Mouse (Mus musculus): Measurements from ENCODE around the gene Fam13a. TPM values are rescaled to one million over a fixed set of nuclear protein-coding genes. Genes with fewer than 3 reads are reported as not detected.

Gene Fam13a
- total RNA-seq, 2 experiments from 2014 or later, result 8.6 to 12.1 TPM

DNA sequence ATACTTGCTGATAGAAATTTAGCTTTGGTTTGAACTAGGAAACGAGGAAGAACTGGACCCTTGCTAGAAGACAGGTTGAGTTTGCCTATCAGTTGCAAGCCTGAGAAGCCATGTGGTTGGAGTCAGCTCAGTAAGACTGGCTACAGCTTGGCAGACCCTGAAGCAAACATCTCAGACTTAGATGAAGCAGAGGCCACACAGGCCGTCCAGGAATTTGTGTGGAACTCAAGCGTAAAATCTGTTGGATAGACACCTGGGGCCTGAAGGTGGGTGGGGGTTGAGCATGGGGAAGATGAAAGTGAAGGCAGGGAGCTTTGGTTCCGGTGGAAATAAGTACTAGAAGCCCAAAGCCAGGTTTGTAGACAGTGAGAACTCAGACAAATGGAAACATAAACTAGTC, 25.8 kb downstream of the Fam13a start:
- no peak for DNase-seq

DNA sequence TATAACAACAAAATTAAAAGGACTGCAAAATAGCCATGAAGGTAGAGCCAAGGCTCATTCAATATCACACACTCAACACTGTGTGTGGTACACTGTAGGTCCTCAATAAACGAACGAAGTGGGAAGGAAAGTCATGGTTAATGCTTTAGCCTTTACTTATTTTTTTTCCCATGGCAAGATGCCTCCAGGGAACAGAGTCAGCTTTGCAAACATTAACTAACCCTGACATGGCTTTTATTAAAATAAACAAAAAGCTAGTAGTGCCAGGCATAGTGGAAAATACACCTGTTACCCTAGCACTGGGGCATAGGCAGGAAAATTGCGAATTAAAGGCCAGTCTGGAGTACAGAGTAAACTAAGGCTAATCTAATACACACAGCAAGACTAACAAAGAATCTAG, 35.2 kb downstream of the Fam13a start:
- no peak for DNase-seq

DNA sequence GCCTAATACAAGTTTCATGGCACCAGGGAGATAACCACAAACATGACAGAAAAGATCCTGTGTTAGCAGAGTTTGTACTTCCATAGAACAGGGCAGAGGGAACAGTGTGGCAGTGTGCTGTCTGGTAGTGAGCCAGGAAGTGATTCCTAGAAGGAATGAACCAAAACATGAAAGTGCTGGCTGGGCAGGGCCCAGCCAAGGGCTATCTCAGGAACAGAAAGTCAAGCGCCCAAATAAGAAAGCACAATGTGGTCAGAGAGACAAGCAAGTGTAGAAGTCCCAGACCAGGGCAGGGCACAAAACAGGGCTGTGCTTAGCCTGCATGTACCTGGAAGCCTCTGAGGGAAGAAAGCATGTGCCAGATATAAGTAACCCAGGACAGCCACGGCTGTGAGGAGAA, 35.6 kb downstream of the Fam13a start:
- no peak for DNase-seq

DNA sequence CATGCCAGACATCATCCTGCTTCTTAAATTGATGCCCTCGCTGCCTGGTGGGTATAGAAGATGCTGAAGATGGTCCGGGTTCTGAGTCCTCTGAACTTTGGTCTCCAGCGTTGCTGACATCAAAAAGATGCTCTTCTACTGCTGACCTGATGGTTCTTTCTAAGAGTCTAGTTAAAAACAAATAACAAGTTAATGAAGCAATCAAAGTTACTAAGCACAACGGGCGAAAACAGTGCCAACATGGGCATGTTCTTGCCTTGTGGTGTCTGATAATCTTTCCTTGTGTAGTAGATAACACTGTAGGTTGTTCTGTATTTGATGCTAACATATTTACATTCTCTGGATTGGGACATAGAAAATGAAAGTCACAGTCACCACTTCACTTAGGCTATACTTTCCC, 37.2 kb downstream of the Fam13a start:
- DNase-seq, result no peak

DNA sequence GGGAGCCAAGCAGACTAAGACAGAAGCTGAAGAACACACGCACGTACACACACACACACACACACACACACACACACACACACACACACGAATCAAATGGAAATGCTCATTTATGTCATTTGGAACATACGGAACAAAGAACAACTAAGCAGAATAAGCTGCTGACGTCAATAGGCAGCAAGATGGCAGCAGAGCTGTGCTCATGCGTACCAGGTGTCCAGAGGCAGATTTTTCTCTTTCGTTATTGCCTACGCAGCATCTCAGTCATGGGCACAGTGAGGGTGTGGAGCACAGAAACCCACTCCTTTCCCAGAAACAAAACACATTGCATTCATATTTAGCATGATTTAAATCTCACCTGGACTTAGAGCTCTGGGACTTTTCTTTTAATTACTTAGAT, 39.2 kb downstream of the Fam13a start:
- DNase-seq, result no peak

DNA sequence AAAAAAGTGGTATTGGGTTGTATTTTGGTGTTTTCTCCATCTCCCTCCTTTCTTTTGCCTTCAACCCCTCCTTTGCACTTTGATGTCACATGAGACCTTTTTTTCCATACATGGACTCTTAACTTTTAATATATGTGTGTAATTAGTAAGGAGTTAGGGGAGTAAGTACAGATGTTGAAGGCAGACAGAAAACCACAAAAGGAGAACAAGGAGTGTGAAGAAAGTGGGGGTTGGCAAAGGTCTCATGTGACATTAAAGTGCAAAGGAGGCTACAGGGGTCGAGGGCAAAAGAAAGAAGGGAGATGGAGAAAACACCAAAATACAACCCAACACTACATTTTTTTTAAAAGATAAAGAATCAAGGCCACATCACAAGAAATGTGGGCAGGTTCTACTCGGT, 49.1 kb downstream of the Fam13a start:
- DNase-seq, result no peak

DNA sequence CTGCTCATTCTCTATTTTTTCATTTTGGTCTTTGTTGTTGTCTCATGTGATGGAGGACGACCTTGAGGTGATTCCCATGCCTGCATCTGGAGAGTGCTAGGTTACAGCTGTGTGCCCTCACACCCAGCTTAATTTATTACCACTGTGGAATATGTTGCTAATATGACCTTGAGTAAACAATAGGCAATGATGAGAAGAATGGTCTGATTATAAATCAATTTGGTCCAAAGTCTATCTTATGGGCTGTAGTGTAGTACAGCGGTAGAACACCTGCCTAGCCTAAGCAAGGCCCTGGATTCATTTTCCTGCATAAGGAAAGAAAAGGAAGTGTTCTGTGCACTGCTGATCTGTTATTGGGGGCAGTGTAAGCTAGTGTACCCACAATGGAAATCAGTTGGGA, 49.9 kb downstream of the Fam13a start:
- DNase-seq, result no peak

DNA sequence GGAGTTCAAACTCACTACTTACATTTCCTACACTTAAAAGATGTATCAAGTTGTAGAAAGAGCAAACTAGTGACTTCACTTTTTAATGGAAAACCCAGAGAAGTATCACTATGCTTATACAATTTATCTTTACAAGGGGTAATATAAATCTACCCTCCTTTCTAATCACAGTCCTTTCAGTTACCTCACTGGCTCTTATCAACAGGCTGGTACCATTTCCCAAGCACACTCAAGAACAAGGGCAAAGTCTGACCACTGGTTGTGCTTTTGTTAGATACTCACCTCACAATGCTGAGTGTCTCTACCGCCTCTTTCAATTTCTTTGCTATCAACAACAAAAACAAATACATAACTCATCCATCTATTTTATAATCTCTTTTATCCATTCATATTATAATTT, 51.5 kb downstream of the Fam13a start:
- DNase-seq, result no peak

DNA sequence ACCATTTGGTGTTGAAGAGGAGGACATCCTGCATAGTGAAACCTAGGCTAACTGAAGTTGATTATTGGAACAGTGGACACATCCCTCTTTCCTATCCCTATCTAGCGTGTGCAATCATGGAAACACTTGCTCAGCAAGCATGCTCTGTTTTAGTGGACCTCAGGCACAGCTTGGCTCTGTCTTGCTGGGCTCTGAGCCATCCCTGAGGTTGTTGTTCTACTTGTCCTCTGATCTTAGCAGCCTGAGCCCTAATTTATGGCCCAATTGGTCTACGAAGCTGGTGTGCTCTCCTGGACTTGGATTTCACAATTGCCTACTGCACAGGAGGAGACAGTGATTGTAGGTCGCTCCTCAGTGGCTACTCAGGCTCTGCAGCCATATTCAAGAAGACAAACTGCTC, 56.1 kb downstream of the Fam13a start:
- no peak for DNase-seq

DNA sequence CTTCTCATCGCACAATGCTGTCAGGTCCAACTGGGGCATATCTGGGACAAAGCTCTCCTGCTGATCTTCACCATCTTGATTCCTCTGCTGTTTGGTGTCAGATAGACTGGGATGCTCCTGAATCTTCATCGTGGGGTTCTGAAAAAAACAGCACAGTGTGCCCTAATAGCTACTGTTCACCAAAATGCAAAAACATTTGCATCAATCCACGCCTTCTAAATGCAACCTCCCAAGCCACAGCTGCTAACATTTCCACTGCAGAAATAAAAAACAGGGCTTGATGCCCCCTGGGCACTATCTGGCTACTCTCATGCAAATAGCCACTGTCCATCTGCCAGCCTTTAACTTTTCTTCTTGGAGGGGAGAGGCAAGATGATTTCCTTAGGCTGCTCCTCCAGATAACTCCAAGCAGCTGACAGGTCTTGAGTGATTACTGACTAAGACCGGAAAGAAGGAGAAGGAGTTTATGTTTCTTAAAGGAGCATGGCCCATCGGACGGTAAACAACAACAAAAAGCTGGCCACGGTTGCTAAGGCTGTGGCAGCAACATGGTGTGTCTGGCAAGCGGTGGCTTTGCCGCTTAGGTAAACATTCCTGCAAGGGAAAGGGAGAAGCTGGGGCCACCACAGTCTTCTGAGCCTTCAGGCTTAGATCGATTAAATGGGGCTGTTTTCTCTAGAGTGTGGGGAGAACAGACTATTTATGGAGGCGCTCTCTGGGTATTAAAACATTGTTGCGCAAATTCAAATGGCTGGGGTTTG, 59.1 kb downstream of the Fam13a start:
- DNase-seq, result no peak

DNA sequence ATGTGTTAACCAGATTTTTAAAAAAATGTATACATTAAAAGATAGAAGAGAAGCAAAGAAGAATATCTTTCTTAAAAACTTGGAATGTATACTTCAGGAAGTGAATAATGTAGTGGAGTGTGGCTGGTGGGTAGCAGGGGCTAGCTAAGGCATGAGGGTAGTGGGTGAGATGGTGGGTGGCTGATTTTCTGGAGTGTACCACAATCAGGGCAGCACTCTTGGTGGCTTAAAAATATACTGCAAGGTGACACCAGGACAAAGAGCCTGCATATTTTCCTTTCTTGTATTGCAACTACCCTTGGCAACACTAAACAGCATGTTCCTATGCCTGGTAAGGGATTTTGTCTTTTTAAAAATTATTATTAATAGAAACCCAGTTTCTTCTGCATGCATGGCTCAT, 59.8 kb downstream of the Fam13a start:
- no peak for DNase-seq

DNA sequence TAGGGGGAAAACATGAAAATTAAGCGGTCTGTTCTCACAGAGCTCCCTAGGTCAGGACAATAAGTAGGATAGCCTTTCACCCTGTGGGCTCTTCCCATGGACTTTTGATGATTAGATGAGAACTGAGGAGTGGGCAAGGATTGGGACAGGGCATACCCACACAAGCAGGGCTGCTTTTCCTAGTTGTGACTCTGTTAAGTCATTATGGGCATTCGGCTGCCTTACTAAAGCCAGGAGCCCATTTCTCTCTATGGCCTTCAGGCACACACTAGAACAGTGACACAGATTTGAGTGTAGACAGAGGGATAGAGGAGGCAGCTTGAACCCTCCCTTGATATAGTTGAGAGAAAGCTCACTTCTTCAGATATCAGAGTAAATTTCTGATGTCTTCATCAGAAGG, 60.3 kb downstream of the Fam13a start:
- no peak for DNase-seq

DNA sequence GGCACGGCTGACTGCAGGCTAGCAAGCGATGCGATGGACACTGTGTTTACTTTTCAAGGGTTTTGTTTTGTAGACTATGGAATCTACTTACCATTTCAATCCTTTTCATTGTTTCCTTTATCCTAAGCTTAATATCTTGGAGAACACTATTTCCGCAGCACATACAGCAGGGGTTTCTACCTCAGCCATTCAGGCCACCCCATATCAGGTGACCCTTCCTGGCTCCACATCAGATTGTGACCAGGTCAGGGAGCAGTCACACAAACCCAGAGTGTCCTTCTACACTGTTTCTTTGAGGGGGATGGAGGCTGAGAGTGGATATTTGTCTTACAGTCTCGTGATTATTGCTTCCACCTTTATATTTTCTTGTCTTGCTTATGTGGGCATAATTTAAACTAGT, 61.7 kb downstream of the Fam13a start:
- DNase-seq, result no peak

DNA sequence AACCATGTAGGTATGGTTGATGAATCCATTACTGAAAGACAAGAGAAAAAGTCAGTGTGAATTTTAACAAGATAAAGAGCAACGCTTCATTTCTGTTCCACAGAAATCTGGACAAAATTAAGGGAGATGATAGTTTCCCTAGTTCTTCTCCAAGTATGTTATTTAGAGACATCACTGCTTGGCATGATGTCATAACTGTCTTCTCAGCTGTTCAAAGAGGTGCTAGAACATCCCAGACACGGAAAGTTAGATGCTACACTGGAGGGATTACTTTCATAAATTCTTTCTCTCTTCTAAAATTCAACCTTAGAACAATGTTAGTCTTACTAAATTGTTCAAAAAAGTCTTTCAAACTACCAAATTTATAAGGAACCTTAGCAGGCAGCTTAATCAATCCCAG, 63.8 kb downstream of the Fam13a start:
- DNase-seq, result no peak

DNA sequence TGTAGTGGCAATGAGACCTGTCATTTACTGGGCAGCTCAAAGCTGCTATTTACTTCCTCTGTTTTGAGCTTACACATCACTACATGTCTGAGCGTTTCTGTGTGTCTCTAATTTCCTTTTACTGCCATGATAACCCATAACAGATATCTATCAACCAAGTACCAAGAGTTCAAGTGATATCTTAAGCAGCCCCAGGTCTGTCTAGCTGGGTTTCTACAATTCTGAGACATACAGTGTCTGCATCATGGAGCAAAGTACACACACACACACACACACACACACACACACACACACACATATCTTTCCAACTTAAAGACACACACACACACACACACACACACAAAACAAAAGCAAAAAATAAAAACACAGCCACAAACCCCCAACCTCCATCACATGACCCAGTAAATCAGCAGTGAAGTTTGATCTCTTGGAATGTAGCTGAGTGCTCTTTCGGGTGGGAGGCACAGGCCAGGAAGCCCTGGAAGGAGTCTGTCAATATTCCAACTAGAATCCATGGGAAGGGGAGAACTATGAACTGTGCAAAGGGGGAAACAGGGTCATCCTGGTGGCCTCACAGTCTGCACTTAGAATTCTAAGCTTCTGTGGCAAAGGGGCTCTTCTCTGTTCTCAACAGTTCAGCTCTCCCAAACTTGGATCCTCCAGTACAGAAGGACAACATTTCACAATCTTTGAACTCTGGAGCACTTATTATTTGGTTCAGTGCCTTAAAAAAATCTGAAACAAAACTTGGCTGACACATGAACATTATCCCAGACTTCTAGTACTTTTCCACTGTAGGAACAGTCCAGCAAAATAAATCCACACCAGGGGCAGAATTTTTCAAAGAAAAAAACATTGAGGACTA, 73.0 kb downstream of the Fam13a start:
- no peak for DNase-seq

DNA sequence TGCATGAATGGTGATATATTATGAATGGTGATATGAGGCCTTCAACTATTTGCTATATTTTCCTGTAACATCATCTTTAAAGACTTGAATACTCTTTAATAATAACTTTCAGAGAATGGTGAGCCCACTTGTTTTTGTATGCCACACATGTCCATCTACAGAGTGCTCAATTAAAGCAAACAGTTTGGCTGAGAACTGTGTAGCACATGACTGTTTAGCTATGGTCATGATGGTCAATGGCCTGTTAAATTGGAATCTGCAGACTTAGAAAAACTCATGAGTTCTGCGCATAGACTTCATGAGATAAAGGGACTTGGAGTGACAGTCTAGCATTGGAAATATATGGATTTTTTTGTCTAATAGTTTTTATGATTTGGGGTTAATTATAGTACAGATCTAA, 73.9 kb downstream of the Fam13a start:
- DNase-seq, result no peak

DNA sequence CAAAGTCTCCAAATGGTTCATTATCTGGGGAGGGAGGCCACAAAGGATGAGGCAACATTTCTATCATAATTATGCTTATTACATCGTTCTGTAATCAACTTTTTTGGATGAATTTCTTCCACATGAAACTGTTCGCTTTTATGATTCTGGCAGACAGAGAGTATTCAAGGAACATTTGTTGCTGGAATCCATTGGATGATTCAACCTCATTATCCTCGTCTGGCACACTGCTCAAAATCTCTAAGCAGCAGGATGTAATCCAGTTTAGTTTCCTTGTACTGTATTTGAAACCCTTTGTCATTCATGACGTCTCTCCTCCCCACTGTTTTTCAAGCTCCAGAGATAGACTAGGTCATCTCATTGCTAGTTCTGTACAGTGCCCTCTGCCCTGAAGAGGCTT, 77.5 kb downstream of the Fam13a start:
- no peak for DNase-seq

DNA sequence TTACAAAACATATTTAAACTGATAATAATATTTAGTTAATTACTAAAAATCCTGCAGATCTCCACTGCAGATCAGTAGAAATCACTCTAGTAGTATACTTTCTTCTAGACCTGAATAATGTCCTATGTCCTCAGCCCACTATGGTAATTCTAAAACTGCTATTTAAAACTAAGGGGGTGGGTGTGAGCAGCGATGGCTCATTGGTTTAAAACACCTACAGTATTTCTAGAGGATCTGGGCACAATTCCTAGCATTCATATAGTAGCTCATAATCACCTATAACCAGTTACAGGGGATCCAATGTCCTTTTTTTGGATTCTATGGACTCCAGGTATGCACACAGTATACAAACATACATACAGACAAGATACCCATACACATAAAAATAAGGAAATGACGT, 78.1 kb downstream of the Fam13a start:
- DNase-seq, result no peak

DNA sequence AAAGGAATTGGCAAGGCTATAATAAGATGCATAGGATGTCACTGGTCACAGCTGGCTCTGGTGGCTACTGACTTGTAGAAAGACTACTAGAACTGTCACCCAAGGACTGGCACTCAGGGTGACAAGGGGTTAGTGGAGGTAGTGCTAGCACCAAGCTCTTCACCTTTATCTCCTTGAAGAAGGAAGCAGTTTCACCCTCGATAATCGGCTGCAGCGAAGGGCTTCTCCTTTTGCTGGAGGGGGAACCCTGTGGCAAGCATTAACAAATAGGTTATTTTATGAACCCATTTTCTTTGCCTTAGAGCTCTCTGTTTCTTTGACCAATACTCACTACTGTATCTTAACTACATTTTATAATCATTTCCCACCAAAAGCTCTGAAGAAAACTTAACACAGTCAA, 80.4 kb downstream of the Fam13a start:
- DNase-seq, result no peak

DNA sequence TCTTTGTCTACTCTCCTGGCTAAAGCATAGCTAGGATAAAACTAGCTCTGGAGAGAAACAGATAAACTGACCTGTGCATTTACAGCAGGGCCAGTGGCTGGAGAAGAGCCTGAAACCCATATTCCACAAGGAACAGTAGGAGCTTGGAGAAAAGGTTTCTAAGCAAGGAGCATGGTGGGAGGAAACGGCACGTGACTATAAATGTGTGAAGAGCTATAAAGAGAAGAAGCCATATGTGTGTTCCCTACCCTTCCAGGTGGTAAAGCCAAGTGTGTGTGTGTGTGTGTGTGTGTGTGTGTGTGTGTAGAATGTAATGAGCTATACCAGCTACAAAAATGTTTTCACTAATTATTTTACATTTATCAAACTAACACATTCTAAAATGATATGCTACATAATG, 82.1 kb downstream of the Fam13a start:
- DNase-seq, result no peak

DNA sequence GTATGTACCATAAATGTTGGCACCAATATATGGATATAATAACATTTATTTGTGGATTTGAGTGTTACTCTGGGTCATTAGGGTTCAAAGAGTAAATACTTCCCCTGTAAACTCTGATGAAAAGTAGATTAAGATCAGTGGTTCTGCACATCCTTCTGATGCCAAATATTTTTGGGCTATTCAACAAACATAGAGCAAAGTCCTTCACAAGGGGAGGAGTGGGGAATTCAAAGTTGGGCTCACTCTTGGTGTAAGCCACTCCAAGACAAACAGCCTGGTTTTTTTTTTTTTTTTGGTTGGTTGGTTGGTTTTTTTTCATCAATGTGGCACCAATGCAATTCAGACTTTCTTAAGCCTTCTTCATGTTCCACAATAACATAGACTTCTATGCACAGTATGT, 86.6 kb downstream of the Fam13a start:
- no peak for DNase-seq

DNA sequence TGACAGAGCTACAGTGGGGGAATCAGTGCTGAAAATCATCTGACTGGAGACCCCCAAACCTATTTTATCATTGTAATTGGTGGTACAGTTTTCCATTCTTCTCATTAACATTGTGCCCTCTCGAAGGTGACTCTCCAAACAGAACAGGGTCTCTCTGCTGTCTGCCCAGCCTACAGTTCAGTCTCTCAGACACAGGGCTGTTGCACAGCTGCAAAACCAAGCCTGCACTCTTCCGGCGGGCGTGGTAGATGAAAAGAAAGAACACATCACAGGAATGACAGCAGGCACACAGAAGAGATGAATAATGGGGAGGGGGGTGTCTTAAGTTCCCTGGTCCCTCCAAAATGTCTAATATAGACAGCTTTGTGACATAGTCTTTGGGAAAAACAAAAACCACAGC, 90.2 kb downstream of the Fam13a start:
- no peak for DNase-seq

DNA sequence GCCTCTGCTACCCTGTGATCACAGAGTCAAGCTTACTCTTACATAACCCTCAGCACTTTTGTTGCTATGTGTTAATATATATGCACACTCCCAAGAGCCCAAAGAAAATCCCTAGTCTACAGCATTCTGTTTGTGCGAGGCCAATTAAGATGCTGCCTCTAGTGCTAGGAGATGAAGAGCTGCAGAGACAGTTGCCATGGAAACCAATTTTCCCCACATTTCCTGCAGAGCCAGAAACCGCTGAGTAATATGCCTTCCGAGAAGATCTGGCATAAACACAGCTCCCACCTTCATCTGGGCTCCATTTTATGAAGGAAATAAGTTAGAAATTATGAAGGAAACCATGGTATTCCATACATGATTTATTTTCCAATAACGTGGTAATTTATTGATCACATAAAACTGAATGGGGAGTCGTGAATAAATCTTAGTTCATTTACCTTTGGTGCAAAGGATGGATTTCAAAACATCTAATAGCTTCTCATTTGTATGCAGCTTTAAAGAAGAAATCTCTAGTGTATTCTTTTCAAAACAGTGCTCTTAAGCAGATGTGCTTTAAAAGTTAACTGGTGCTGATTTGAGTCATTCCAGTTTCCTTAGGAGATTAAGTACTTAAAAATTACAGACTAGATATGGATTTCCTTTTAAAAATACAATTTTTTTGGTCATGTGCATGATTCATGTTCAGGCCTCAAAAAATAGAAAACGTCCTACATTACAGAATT, 91.0 kb downstream of the Fam13a start:
- no peak for DNase-seq
